Mouse (Mus musculus) CH12.LX (cell line): ENCODE results near the gene Defb28.

Experiments used
- NRF1 ChIP-seq: IDR thresholded peaks from 2 replicates; pipeline ENCODE4 v1.6.1; 2014; ENCODE audit warnings: low read depth, mild to moderate bottlenecking, inconsistent platforms, low read length, improper control_type of control experiment, moderate library complexity
- POLR2A ChIP-seq: IDR thresholded peaks from 2 replicates; pipeline ENCODE4 v1.6.1; 2011; ENCODE audit warnings: low read depth, mild to moderate bottlenecking, improper control_type of control experiment, low read length

- no peak for TF ChIP-seq NRF1
- TF ChIP-seq POLR2A: no peak
Observed at GRCm38 (mm10) chr2:152511592-152511991, 6.5 kb upstream of the Defb28 start, which contains the start of gene Defb26.
